In the genomic region with DNA sequence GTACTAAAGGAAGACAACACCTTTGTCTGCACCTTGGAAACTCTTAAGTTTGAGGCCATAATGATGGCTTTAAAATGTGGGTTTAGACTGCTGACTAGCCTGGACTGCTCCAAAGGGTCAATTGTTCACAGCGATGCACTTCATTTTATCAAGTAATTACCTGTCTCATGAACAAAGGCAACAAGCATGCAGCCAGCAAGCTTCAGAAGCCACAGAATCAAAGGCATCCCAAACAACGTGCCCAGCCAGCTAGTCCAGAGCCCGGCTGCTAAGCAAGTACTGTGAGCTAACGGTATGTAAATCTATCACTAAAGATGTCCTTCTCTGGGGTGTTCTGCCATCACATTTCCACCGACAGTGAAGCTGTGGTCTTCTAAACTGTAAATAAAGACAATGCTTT, we compare ENCODE assay signal across 15 mouse cellular contexts. TPM values are rescaled to one million over a fixed set of nuclear protein-coding genes. Genes with fewer than 3 reads are reported as not detected.
DNase-seq lines count a peak whose midpoint lies in the region; ATAC-seq and TF ChIP-seq lines count a peak whose summit lies in the region.
"Had no signal": no experiment of that assay in that cellular context is flagged by ENCODE, and none has a peak within 500 bp of the region (broad histone marks: within the 10 kb centered on the region; RNA-seq: fewer than 3 reads in every experiment).

No protein-coding gene starts in this region.

- peak overlapping the region; percentile 41 for H3K4me2 ChIP-seq in forebrain, embryonic 13.5 days
- H3K4me2 ChIP-seq in forebrain, embryonic 11.5 days (ENCODE audit: low read depth, low read length, severe bottlenecking): no peak overlapping the region
- H3K4me2 ChIP-seq in neural tube, embryonic 11.5 days (ENCODE audit: low read depth): no peak overlapping the region
- 0 out of 2 replicates have a peak overlapping the region, but pooled peaks have one; percentile 11 for H3K4me2 ChIP-seq in limb, embryonic 14.5 days (replicated peaks; ENCODE audit: low read depth, low read length, severe bottlenecking)
- H3K4me2 ChIP-seq: embryonic facial prominence, embryonic 15.5 days; heart, embryonic 11.5 days had no signal

- peak overlapping the region; percentile 20 for H3K4me3 ChIP-seq in forebrain, embryonic 13.5 days
- H3K4me3 ChIP-seq in forebrain, embryonic 11.5 days (ENCODE audit: low read depth, low read length): no peak overlapping the region
- no peak overlapping the region for H3K4me3 ChIP-seq in neural tube, embryonic 11.5 days (ENCODE audit: low read depth, low read length)
- peak overlapping the region; percentile 10; the same call in 1 of the 2 replicates for H3K4me3 ChIP-seq in limb, embryonic 14.5 days (replicated peaks; ENCODE audit: low read length)
- H3K4me3 ChIP-seq: embryonic facial prominence, embryonic 15.5 days had no signal

- H3K27ac ChIP-seq in forebrain, embryonic 13.5 days: no peak overlapping the region
- H3K27ac ChIP-seq in forebrain, embryonic 11.5 days (ENCODE audit: low read depth, low read length): no peak overlapping the region
- no peak overlapping the region for H3K27ac ChIP-seq in neural tube, embryonic 11.5 days (ENCODE audit: low read depth, low read length)
- H3K27ac ChIP-seq in limb, embryonic 14.5 days (replicated peaks; ENCODE audit: low read depth, low read length): no peak overlapping the region
- H3K27ac ChIP-seq: embryonic facial prominence, embryonic 15.5 days; gastrocnemius, adult 2 months; kidney, postnatal 0 days; macrophage had no signal

- ATAC-seq in forebrain, embryonic 13.5 days: no peak
- no peak for ATAC-seq in forebrain, embryonic 11.5 days (replicated peaks; ENCODE audit: low FRiP score)
- ATAC-seq in neural tube, embryonic 11.5 days (ENCODE audit: insufficient read depth, low FRiP score, low TSS enrichment): no peak
- no peak for ATAC-seq in limb, embryonic 14.5 days (ENCODE audit: low FRiP score, low read depth)

- no peak for DNase-seq in forebrain, embryonic 11.5 days (ENCODE audit: low spot score)
- peak; percentile 23 for DNase-seq in neural tube, embryonic 11.5 days (ENCODE audit: low spot score)
- no peak for DNase-seq in neural tube, embryonic 10.5 days (ENCODE audit: extremely low spot score, low spot score)
- DNase-seq in limb, embryonic 14.5 days (ENCODE audit: low spot score): no peak
- peak; percentile 25 for DNase-seq in right cerebral cortex, postnatal 4 days
- DNase-seq in B cell, adult 2 months: no peak
- DNase-seq in cerebellum, postnatal 10 days: no peak
- DNase-seq: cerebellum, adult 2 months; gastrocnemius, adult 2 months had no signal

- no peaks in the 10 kb centered on the region for H3K27me3 ChIP-seq in forebrain, embryonic 13.5 days
- H3K27me3 ChIP-seq in forebrain, embryonic 11.5 days (ENCODE audit: control insufficient read depth, insufficient read depth, low read length): no peaks in the 10 kb centered on the region
- no peaks in the 10 kb centered on the region for H3K27me3 ChIP-seq in neural tube, embryonic 11.5 days (ENCODE audit: control insufficient read depth, insufficient read depth, low read length)
- H3K27me3 ChIP-seq in limb, embryonic 14.5 days (ENCODE audit: control insufficient read depth, insufficient read depth, low read length): no peaks in the 10 kb centered on the region
- H3K27me3 ChIP-seq: embryonic facial prominence, embryonic 15.5 days had no signal

- H3K9ac ChIP-seq in forebrain, embryonic 13.5 days: peak overlapping the region; percentile 45; the same call in 1 of the 2 replicates
- no peak overlapping the region for H3K9ac ChIP-seq in forebrain, embryonic 11.5 days (ENCODE audit: low read length)
- no peak overlapping the region for H3K9ac ChIP-seq in neural tube, embryonic 11.5 days (ENCODE audit: low read length)
- no peak overlapping the region for H3K9ac ChIP-seq in limb, embryonic 14.5 days (ENCODE audit: low read depth, low read length, severe bottlenecking)
- H3K9ac ChIP-seq: embryonic facial prominence, embryonic 15.5 days had no signal

- peaks cover 36% of the 10 kb centered on the region for H3K4me1 ChIP-seq in forebrain, embryonic 13.5 days
- H3K4me1 ChIP-seq in forebrain, embryonic 11.5 days (replicated peaks; ENCODE audit: control insufficient read depth, insufficient read depth, low read length): no peaks in the 10 kb centered on the region
- no peaks in the 10 kb centered on the region for H3K4me1 ChIP-seq in neural tube, embryonic 11.5 days (ENCODE audit: control insufficient read depth, insufficient read depth, low read length)
- H3K4me1 ChIP-seq in limb, embryonic 14.5 days (ENCODE audit: control insufficient read depth, insufficient read depth, low read length): peaks cover 18% of the 10 kb centered on the region
- H3K4me1 ChIP-seq: embryonic facial prominence, embryonic 15.5 days had no signal

- 11% methylated on average over 5 of the region's 5 CpGs for WGBS in forebrain, embryonic 13.5 days
- 36% methylated on average over 5 of the region's 5 CpGs for WGBS in forebrain, embryonic 11.5 days
- WGBS in neural tube, embryonic 11.5 days: 39% methylated on average over 5 of the region's 5 CpGs
- 50% methylated on average over 5 of the region's 5 CpGs for WGBS in limb, embryonic 14.5 days

- H3K36me3 ChIP-seq in forebrain, embryonic 13.5 days (ENCODE audit: poor library complexity, severe bottlenecking): no peaks in the 10 kb centered on the region
- no peaks in the 10 kb centered on the region for H3K36me3 ChIP-seq in forebrain, embryonic 11.5 days (ENCODE audit: control insufficient read depth, insufficient read depth, low read length)
- H3K36me3 ChIP-seq in neural tube, embryonic 11.5 days (ENCODE audit: control insufficient read depth, insufficient read depth, low read length): no peaks in the 10 kb centered on the region
- no peaks in the 10 kb centered on the region for H3K36me3 ChIP-seq in limb, embryonic 14.5 days (ENCODE audit: control insufficient read depth, insufficient read depth, low read length)
- H3K36me3 ChIP-seq: embryonic facial prominence, embryonic 15.5 days had no signal

- no peaks in the 10 kb centered on the region for H3K9me3 ChIP-seq in forebrain, embryonic 13.5 days (replicated peaks)
- H3K9me3 ChIP-seq in forebrain, embryonic 11.5 days (ENCODE audit: control insufficient read depth, low read length): no peaks in the 10 kb centered on the region
- H3K9me3 ChIP-seq in neural tube, embryonic 11.5 days (ENCODE audit: control insufficient read depth, low read length): no peaks in the 10 kb centered on the region
- no peaks in the 10 kb centered on the region for H3K9me3 ChIP-seq in limb, embryonic 14.5 days (ENCODE audit: control insufficient read depth, low read length)
- H3K9me3 ChIP-seq: embryonic facial prominence, embryonic 15.5 days; G1E had no signal

- no peak for TF ChIP-seq POLR2A in limb, embryonic 14.5 days (IDR thresholded peaks at IDR 0.05; ENCODE audit: borderline replicate concordance, extremely low read depth, insufficient read depth, insufficient read length)

RNA-seq across cellular contexts. Expression of a gene that starts 8.4 kb away (rescaled TPM):
- 3.5 and 3.6 TPM in 2 replicates for polyA plus RNA-seq in forebrain, embryonic 13.5 days (2015; fragmentation: Nextera tagmentation; extraction: Ambion mirVana)
- polyA plus RNA-seq in forebrain, embryonic 11.5 days (2014; fragmentation: Nextera tagmentation; extraction: Ambion mirVana): 0.79 and 1.2 TPM in 2 replicates
- polyA plus RNA-seq in neural tube, embryonic 11.5 days (2014; fragmentation: Nextera tagmentation; extraction: Ambion mirVana): 1.7 and 2.0 TPM in 2 replicates
- polyA plus RNA-seq in limb, embryonic 14.5 days (2012; rRNA removed): 1.3 and 1.6 TPM in 2 replicates
- 1.3 and 1.4 TPM in 2 replicates for polyA plus RNA-seq in limb, embryonic 14.5 days (2014; fragmentation: Nextera tagmentation; extraction: Ambion mirVana)
- polyA plus RNA-seq: G1E, macrophage had no signal

RNA-seq across cellular contexts. Expression of a gene that starts 47.5 kb away (rescaled TPM):
- polyA plus RNA-seq in forebrain, embryonic 13.5 days (2015; fragmentation: Nextera tagmentation; extraction: Ambion mirVana): 52.3 and 56.5 TPM in 2 replicates
- polyA plus RNA-seq in forebrain, embryonic 11.5 days (2014; fragmentation: Nextera tagmentation; extraction: Ambion mirVana): 57.0 and 59.0 TPM in 2 replicates
- 52.1 and 58.2 TPM in 2 replicates for polyA plus RNA-seq in neural tube, embryonic 11.5 days (2014; fragmentation: Nextera tagmentation; extraction: Ambion mirVana)
- polyA plus RNA-seq in limb, embryonic 14.5 days (2012; rRNA removed): 12.1 and 22.1 TPM in 2 replicates
- 34.7 and 37.6 TPM in 2 replicates for polyA plus RNA-seq in limb, embryonic 14.5 days (2014; fragmentation: Nextera tagmentation; extraction: Ambion mirVana)

Comparison
In these comparisons a context has a peak if more than half of its experiments do, and no peak if none do; other contexts are left out.
1. H3K4me2 ChIP-seq: peak in forebrain, embryonic 13.5 days (single experiment) and limb, embryonic 14.5 days (single experiment); none in forebrain, embryonic 11.5 days (single experiment) and neural tube, embryonic 11.5 days (single experiment).
2. H3K4me3 ChIP-seq: peak in forebrain, embryonic 13.5 days (single experiment) and limb, embryonic 14.5 days (single experiment); none in forebrain, embryonic 11.5 days (single experiment) and neural tube, embryonic 11.5 days (single experiment).
3. DNase-seq: peak in neural tube, embryonic 11.5 days (single experiment) and right cerebral cortex, postnatal 4 days (single experiment); none in forebrain, embryonic 11.5 days (single experiment), neural tube, embryonic 10.5 days (single experiment), limb, embryonic 14.5 days (single experiment), B cell, adult 2 months (0 of 2) and cerebellum, postnatal 10 days (0 of 2).